Mouse (Mus musculus) stomach, embryonic 15.5 days (tissue): ENCODE results near the gene Chd6. TPM values are rescaled to one million over a fixed set of nuclear protein-coding genes. Genes with fewer than 3 reads are reported as not detected.

Experiments used
- ATAC-seq: fragments of 200-750 bp; cut with Nextera tagmentation; 2 replicates; pipeline ENCODE4 v1.8.0; 2017; ENCODE audit warnings: low read depth, moderate number of reproducible peaks, moderate TSS enrichment; ENCODE audit not compliant: insufficient read depth, low FRiP score
- H3K27ac ChIP-seq: fragments of 300-500 bp; sonication (generic); 2 replicates; pipeline ENCODE4 v1.5.1; 2015; ENCODE audit warnings: mild to moderate bottlenecking, inconsistent platforms
- H3K27me3 ChIP-seq: fragments of 300-500 bp; sonication (generic); replicated peaks from 2 replicates; pipeline ENCODE4 v1.6.1; 2015; ENCODE audit warnings: inconsistent platforms
- H3K36me3 ChIP-seq: fragments of 300-500 bp; sonication (generic); 2 replicates; pipeline ENCODE4 v1.6.1; 2015; ENCODE audit warnings: inconsistent platforms
- H3K4me1 ChIP-seq: fragments of 300-500 bp; sonication (generic); 2 replicates; pipeline ENCODE4 v1.6.1; 2015; ENCODE audit warnings: inconsistent platforms
- H3K4me2 ChIP-seq: fragments of 300-500 bp; sonication (generic); 2 replicates; pipeline ENCODE4 v1.6.1; 2015; ENCODE audit warnings: mild to moderate bottlenecking, inconsistent platforms
- H3K4me3 ChIP-seq: fragments of 300-500 bp; sonication (generic); replicated peaks from 2 replicates; pipeline ENCODE4 v1.5.1; 2015; ENCODE audit warnings: inconsistent platforms
- H3K9ac ChIP-seq: fragments of 300-500 bp; sonication (generic); 2 replicates; pipeline ENCODE4 v1.6.1; 2015; ENCODE audit warnings: inconsistent platforms
- H3K9me3 ChIP-seq: fragments of 300-500 bp; sonication (generic); 2 replicates; pipeline ENCODE4 v1.6.1; 2016; ENCODE audit warnings: inconsistent platforms
- WGBS: fragments of 180-500 bp; shearing (Covaris S2); methylation state at CpG from one replicate; pipeline ENCODE4 v1.1.7; 2015; 5-methylcytosine and 5-hydroxymethylcytosine counted together
- polyA plus RNA-seq: library from polyadenylated mRNA; unstranded; fragments of >200 nt; fragmentation: Nextera tagmentation; extraction: Ambion mirVana; gene quantifications from 2 replicates; pipeline ENCODE4 v1.2.1, GENCODE M21; 2015

The Chd6 gene
- polyA plus RNA-seq, 1 experiment from 2014 or later, result 25.7 TPM

DNA sequence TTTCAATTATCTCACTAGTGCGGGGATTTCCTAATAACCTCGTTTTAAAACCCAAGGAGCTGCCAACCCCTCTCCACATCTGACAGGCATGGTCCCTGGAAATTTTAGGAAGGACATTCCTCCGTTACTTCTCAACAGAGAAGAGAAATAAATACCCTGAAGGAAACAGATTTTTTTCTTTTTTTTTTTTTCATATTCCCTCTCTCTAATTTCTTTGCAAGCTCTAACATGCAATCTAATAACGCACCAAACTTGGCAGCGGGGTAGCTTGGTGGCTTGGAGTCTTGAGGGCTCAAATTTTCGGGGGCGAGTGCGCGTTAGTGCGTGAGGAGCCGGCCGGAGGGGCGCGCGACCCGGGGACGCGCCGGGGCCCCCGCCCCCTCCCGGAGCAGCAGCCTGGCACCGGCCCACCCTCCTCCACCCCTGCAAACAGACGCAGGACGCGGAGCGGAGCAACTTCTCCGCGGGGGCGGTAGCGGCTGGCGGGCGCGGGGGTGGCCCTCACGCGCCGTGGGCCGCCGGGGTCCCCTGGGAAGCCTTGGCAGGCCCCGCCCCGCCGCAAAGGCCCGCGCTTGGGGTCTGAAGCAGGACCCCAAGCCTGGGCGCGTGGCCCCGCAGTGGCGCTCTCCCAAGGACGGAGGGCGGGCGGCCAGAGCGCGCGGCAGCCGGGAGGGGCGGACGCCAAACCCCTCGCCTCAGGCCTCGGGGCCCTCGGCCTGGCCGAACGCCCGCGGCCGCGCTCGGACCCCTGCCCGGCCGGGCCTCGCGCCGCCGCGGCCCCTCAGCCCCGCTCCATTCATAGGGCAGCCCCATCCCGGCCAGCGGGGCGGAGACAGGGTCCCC is 569 bp downstream of the Chd6 start:
- peak overlapping the region; percentile 89 for H3K4me3 ChIP-seq
- H3K4me2 ChIP-seq, result peak overlapping the region; percentile 57
- H3K9me3 ChIP-seq, result no peaks in the 10 kb centered on the region
- WGBS, result under 1% methylated on average over 68 of the region's 77 CpGs
- H3K36me3 ChIP-seq, result no peaks in the 10 kb centered on the region
- peak; percentile 51 for ATAC-seq
- peak overlapping the region; percentile 97 for H3K9ac ChIP-seq
- H3K27ac ChIP-seq, result peak overlapping the region; percentile 99
- H3K27me3 ChIP-seq, result no peaks in the 10 kb centered on the region
- peaks cover 7% of the 10 kb centered on the region; the same call in 1 of the 2 replicates for H3K4me1 ChIP-seq

- Histone ChIP-seq H3K27me3 (no peaks in the 10 kb centered on the region), H3K36me3 (no peaks in the 10 kb centered on the region), H3K9me3 (no peaks in the 10 kb centered on the region), H3K9ac (no peak overlapping the region), H3K27ac (no peak overlapping the region), H3K4me2 (peak overlapping the region; percentile 57), H3K4me1 (peaks cover 8% of the 10 kb centered on the region), H3K4me3 (no peak overlapping the region; the same call in 1 of the 2 replicates)
- WGBS, result 76% methylated on average over 2 of the region's 2 CpGs
- ATAC-seq, result no peak
Observed at GRCm38 (mm10) chr2:161107236-161107635, 1.6 kb downstream of the Chd6 start.

DNA sequence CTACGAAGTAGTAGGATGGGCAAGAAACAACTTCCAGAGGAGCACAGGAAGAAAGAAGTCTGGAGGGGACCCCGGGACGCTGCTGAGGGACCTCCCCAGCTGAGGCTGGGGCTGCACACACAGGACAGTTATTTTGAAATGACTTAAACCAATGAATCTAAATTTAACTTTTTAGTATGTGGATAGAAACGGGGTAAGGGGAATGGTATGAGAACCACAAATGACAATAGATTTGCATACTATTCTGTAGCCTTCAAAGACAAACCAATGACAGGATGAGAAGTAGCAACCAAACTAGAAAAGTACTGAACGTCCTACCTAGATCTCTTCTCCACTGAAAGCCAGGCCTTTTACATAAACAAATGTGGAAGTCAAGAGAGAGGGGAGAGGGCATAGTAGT is 5.1 kb downstream of the Chd6 start:
- peaks cover 10% of the 10 kb centered on the region for H3K4me1 ChIP-seq
- 68% methylated on average over 5 of the region's 5 CpGs for WGBS
- no peak overlapping the region for H3K4me2 ChIP-seq
- no peak overlapping the region for H3K4me3 ChIP-seq
- no peaks in the 10 kb centered on the region for H3K27me3 ChIP-seq
- no peak overlapping the region for H3K9ac ChIP-seq
- no peaks in the 10 kb centered on the region for H3K9me3 ChIP-seq
- ATAC-seq, result no peak
- H3K36me3 ChIP-seq, result no peaks in the 10 kb centered on the region
- H3K27ac ChIP-seq, result no peak overlapping the region

GRCm38 (mm10) chr2:161102102-161102501 is 6.8 kb downstream of the Chd6 start:
- 46% methylated on average over 3 of the region's 3 CpGs for WGBS
- no peak overlapping the region for H3K27ac ChIP-seq
- H3K9ac ChIP-seq, result no peak overlapping the region
- peaks cover 10% of the 10 kb centered on the region for H3K4me1 ChIP-seq
- no peaks in the 10 kb centered on the region for H3K9me3 ChIP-seq
- no peaks in the 10 kb centered on the region for H3K27me3 ChIP-seq
- no peaks in the 10 kb centered on the region for H3K36me3 ChIP-seq
- no peak overlapping the region for H3K4me3 ChIP-seq
- H3K4me2 ChIP-seq, result no peak overlapping the region
- no peak for ATAC-seq

DNA sequence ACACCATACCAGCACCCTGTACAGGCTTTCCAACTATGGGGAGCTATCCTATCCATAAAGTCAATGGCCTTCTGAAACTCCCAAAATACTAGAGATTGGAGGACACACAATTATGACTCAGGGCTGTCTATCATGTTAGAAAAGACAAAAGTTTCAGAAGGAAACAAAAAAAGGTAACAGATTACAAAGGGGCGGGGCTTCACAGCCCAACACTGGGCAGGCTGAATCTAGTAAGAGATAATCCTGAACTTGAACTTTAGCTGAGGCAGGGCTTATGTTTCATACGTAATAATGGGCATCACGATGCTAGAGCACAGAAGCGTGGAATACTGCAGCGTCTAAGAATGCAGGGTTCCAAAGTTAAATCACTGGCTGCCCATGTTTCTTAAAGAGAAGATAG is 11.1 kb downstream of the Chd6 start:
- Histone ChIP-seq H3K9me3 (no peaks in the 10 kb centered on the region), H3K27me3 (no peaks in the 10 kb centered on the region), H3K27ac (no peak overlapping the region), H3K4me3 (no peak overlapping the region), H3K9ac (no peak overlapping the region), H3K4me2 (no peak overlapping the region), H3K36me3 (no peaks in the 10 kb centered on the region), H3K4me1 (peaks cover 3% of the 10 kb centered on the region; the same call in 1 of the 2 replicates)
- ATAC-seq, result no peak
- WGBS, result 93% methylated on average over 5 of the region's 5 CpGs

DNA sequence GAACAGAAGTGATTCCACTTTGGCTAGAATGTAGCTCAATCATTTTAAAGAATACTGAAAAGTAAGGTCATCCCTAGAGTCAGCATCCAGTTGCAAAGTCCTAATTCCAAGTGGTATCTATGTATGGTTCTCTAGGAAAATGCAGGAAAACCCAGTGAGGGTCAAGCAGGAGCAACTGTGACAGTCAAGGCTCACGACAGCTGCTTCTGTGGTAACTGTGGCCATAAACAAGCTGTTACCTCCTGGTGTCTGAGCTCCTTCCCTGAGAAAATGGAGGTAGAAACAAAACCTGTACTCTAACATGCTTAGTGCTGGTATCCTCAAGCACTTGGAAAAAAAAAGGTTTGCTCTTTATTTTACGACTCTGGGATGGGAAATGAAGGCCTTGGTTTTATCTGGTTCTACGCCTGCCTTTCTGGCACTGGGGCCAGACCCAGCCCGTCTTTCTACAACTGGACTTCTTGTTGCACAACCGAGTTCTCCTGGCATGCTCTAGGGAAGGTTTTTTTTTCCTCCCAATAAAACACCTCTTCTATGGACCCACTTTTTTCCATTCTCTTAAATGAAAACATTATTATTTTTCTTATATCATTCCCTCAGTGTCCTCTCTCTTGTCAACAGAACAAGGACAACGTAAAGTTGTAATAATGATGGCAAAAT is 18.0 kb downstream of the Chd6 start:
- Histone ChIP-seq H3K9me3 (no peaks in the 10 kb centered on the region), H3K27me3 (no peaks in the 10 kb centered on the region), H3K4me1 (no peaks in the 10 kb centered on the region; the same call in 1 of the 2 replicates), H3K36me3 (no peaks in the 10 kb centered on the region), H3K27ac (no peak overlapping the region), H3K9ac (no peak overlapping the region), H3K4me3 (no peak overlapping the region), H3K4me2 (no peak overlapping the region)
- 84% methylated on average over 6 of the region's 6 CpGs for WGBS
- no peak for ATAC-seq

DNA sequence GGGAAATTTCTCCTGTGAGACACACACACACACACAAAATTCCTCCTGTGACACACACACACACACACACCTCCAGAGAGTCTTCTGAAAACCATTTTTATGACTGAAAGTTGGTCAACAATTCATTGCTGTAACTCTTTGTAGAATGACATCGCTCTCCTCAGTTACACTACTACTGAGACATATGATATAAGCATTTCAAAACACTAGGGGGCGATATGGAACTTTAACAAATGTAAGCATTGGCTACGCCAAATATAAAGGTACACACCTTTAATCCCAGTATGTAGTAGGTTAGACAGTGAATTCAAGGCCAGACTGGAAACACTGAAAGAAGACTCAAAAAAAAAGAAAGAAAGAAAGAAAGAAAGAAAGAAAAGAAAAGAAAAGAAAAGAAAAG is 18.7 kb downstream of the Chd6 start:
- WGBS, result 57% methylated on average over 3 of the region's 3 CpGs

DNA sequence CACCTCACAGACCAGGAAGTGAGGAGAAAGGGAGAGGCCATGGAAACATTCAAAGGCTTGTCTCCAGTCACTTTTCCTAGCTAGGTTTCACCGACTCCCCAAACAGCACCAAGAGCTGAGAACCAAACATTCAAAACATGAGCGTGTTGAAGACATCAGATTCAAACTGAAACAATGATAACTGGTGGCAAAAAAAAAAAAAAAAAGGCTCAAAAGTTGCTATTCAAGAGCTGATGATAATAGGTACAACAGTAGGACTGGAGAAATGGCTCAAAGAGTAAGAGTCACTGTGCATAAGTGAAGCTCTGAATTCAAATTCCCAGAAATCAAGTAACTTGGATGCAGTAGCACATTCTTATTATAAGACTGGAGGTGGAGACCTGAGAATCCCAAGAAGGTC is 30.3 kb downstream of the Chd6 start:
- Histone ChIP-seq H3K27me3 (no peaks in the 10 kb centered on the region), H3K4me2 (no peak overlapping the region), H3K4me3 (no peak overlapping the region), H3K4me1 (no peaks in the 10 kb centered on the region), H3K9ac (no peak overlapping the region), H3K36me3 (no peaks in the 10 kb centered on the region), H3K9me3 (no peaks in the 10 kb centered on the region), H3K27ac (no peak overlapping the region)
- ATAC-seq, result no peak
- WGBS, result 92% methylated on average over 2 of the region's 2 CpGs

More for the DNA sequence above, 18.7 kb downstream of the Chd6 start:
- Histone ChIP-seq H3K4me3 (no peak overlapping the region), H3K9ac (no peak overlapping the region), H3K4me1 (no peaks in the 10 kb centered on the region), H3K4me2 (no peak overlapping the region), H3K36me3 (no peaks in the 10 kb centered on the region), H3K27ac (no peak overlapping the region), H3K27me3 (no peaks in the 10 kb centered on the region), H3K9me3 (no peaks in the 10 kb centered on the region)
- no peak for ATAC-seq

- H3K27me3 ChIP-seq, result no peaks in the 10 kb centered on the region
- H3K4me1 ChIP-seq, result no peaks in the 10 kb centered on the region
- no peak overlapping the region for H3K27ac ChIP-seq
- no peak for ATAC-seq
- H3K36me3 ChIP-seq, result no peaks in the 10 kb centered on the region
- no peak overlapping the region for H3K4me3 ChIP-seq
- no peaks in the 10 kb centered on the region for H3K9me3 ChIP-seq
- no peak overlapping the region for H3K4me2 ChIP-seq
- no peak overlapping the region for H3K9ac ChIP-seq
- 67% methylated on average over 4 of the region's 4 CpGs for WGBS
Observed at GRCm38 (mm10) chr2:161076262-161076661, 32.6 kb downstream of the Chd6 start.

DNA sequence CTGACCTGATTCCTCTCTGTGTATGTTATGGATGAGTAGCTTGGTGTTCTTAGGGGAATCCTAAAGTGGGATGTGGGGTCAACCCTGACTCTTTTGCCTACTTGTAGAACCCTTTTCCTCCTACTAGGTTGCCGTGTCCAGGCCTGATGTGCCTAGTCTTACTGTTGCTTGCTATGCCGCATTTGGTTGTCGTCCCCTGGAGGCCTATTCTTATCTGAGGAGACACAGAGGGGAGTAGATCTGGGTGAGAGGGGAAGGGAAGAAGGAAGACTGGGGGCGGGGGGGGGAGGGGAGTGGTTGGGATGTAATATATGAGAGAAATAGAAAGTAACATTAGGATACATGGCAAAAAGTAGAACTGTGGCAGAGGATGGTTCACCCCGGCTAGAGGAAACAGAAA is 33.3 kb downstream of the Chd6 start:
- no peak for ATAC-seq
- H3K27ac ChIP-seq, result no peak overlapping the region
- H3K9ac ChIP-seq, result no peak overlapping the region
- no peaks in the 10 kb centered on the region for H3K9me3 ChIP-seq
- no peaks in the 10 kb centered on the region for H3K36me3 ChIP-seq
- H3K4me3 ChIP-seq, result no peak overlapping the region
- no peak overlapping the region for H3K4me2 ChIP-seq
- whole genome bisulfite sequencing, result 94% methylated on average over 5 of the region's 5 CpGs
- H3K27me3 ChIP-seq, result no peaks in the 10 kb centered on the region
- no peaks in the 10 kb centered on the region for H3K4me1 ChIP-seq

GRCm38 (mm10) chr2:161066097-161066759 is 42.6 kb downstream of the Chd6 start:
- ATAC-seq, result no peak
- WGBS, result 63% methylated on average over 10 of the region's 10 CpGs
- no peaks in the 10 kb centered on the region for H3K27me3 ChIP-seq
- H3K36me3 ChIP-seq, result no peaks in the 10 kb centered on the region
- no peak overlapping the region for H3K27ac ChIP-seq
- no peaks in the 10 kb centered on the region for H3K4me1 ChIP-seq
- H3K4me2 ChIP-seq, result no peak overlapping the region
- no peaks in the 10 kb centered on the region for H3K9me3 ChIP-seq
- no peak overlapping the region for H3K4me3 ChIP-seq
- H3K9ac ChIP-seq, result no peak overlapping the region

GRCm38 (mm10) chr2:161065594-161065993 is 43.3 kb downstream of the Chd6 start:
- no peaks in the 10 kb centered on the region for H3K9me3 ChIP-seq
- no peaks in the 10 kb centered on the region for H3K27me3 ChIP-seq
- no peak overlapping the region for H3K4me2 ChIP-seq
- no peaks in the 10 kb centered on the region for H3K36me3 ChIP-seq
- H3K9ac ChIP-seq, result no peak overlapping the region
- H3K4me3 ChIP-seq, result no peak overlapping the region
- no peak for ATAC-seq
- H3K4me1 ChIP-seq, result no peaks in the 10 kb centered on the region
- H3K27ac ChIP-seq, result no peak overlapping the region
- WGBS, result 84% methylated on average over 2 of the region's 2 CpGs
